Mouse (Mus musculus): Measurements from ENCODE around the gene Lrrc4c.

Gene Lrrc4c

GRCm38 (mm10) chr2:96853797-96854196 is 535.8 kb downstream of the Lrrc4c start:
- DNase-seq (ENCODE audit: low read depth, low spot score) = no peak

GRCm38 (mm10) chr2:96876062-96876461 is 558.1 kb downstream of the Lrrc4c start:
- DNase-seq (ENCODE audit: low read depth, low spot score) = no peak

- DNase-seq (ENCODE audit: low read depth, low spot score) = no peak
Observed at GRCm38 (mm10) chr2:96949531-96949930, 631.6 kb downstream of the Lrrc4c start.

GRCm38 (mm10) chr2:96999521-96999920 is 681.6 kb downstream of the Lrrc4c start:
- DNase-seq (ENCODE audit: low read depth, low spot score) = no peak

- no peak for DNase-seq (ENCODE audit: low read depth, low spot score)
Observed at GRCm38 (mm10) chr2:97018319-97018718, 700.4 kb downstream of the Lrrc4c start.

- DNase-seq (ENCODE audit: low read depth, low spot score) = no peak
Observed at GRCm38 (mm10) chr2:97026991-97027390, 709.0 kb downstream of the Lrrc4c start.

GRCm38 (mm10) chr2:97027585-97027984 is 709.6 kb downstream of the Lrrc4c start:
- DNase-seq (ENCODE audit: low read depth, low spot score) = no peak

GRCm38 (mm10) chr2:97036401-97036800 is 718.4 kb downstream of the Lrrc4c start:
- no peak for DNase-seq (ENCODE audit: low read depth, low spot score)

GRCm38 (mm10) chr2:97037024-97037814 is 719.2 kb downstream of the Lrrc4c start:
- no peak for DNase-seq (ENCODE audit: low read depth, low spot score)

GRCm38 (mm10) chr2:97044016-97044415 is 726.0 kb downstream of the Lrrc4c start:
- no peak for DNase-seq (ENCODE audit: low read depth, low spot score)

GRCm38 (mm10) chr2:97045628-97046027 is 727.7 kb downstream of the Lrrc4c start:
- DNase-seq (ENCODE audit: low read depth, low spot score) = no peak

- DNase-seq (ENCODE audit: low read depth, low spot score) = no peak
Observed at GRCm38 (mm10) chr2:97080156-97080555, 762.2 kb downstream of the Lrrc4c start.

- DNase-seq (ENCODE audit: low read depth, low spot score) = no peak
Observed at GRCm38 (mm10) chr2:97097965-97098364, 780.0 kb downstream of the Lrrc4c start.

GRCm38 (mm10) chr2:97103398-97104162 is 785.6 kb downstream of the Lrrc4c start:
- no peak for DNase-seq (ENCODE audit: low read depth, low spot score)

- no peak for DNase-seq (ENCODE audit: low read depth, low spot score)
Observed at GRCm38 (mm10) chr2:97124246-97124645, 806.3 kb downstream of the Lrrc4c start.

GRCm38 (mm10) chr2:97138454-97138853 is 820.5 kb downstream of the Lrrc4c start:
- no peak for DNase-seq (ENCODE audit: low read depth, low spot score)

GRCm38 (mm10) chr2:97151626-97152194 is 833.7 kb downstream of the Lrrc4c start:
- DNase-seq (ENCODE audit: low read depth, low spot score) = no peak

GRCm38 (mm10) chr2:97165745-97166144 is 847.8 kb downstream of the Lrrc4c start:
- DNase-seq (ENCODE audit: low read depth, low spot score) = no peak

- DNase-seq (ENCODE audit: low read depth, low spot score) = no peak
Observed at GRCm38 (mm10) chr2:97178399-97178798, 860.4 kb downstream of the Lrrc4c start.

- no peak for DNase-seq (ENCODE audit: low read depth, low spot score)
Observed at GRCm38 (mm10) chr2:97196968-97197606, 879.1 kb downstream of the Lrrc4c start.

GRCm38 (mm10) chr2:97232966-97233365 is 915.0 kb downstream of the Lrrc4c start:
- DNase-seq (ENCODE audit: low read depth, low spot score) = no peak

GRCm38 (mm10) chr2:97234074-97234473 is 916.1 kb downstream of the Lrrc4c start:
- no peak for DNase-seq (ENCODE audit: low read depth, low spot score)

All from CD4-positive, CD25-positive, alpha-beta regulatory T cell, adult 2 months (primary cell).